Mouse (Mus musculus): Measurements from ENCODE around the gene Fbxo48.

Fbxo48 gene

DNA sequence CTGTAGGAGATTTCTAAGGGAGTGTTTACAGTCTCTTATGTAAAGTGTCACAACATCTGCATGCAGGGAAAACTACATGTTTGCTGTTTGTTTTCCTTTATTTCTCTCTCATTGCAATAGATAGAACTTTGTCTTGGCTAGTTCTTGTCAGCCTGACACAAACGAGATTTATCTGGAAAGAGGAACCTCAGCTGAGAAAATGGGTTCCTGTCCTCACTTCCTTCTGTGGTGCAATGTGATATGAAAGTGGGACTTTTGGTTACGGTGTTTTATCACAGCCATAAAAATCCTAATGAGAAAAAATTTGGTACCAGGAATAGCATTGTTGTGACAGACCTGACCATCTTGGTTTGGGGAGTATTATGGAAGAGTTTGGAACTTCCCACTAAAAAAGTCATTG lies 18.5 kb downstream of the Fbxo48 start:
- DNase-seq (ENCODE audit: low spot score in 2 of 2): no peak

DNA sequence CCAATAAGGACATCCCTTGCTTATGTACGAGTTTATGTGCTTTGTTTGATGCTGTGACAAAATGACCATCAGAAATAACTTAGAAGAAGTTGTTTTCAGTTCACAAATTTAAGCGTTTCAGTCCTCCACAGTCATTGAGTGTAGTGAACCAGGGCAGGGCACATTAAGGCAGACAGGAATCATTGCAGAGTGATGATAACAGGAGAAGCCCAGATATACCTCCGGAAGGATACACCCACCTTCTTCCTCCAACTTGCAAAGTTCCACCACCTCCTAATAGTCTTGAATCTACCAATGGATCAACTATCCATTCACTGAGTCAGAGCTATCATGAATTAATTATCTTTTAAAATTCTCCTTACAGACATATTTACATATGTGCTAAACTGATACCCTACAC lies 20.9 kb downstream of the Fbxo48 start:
- no peak for DNase-seq (ENCODE audit: low spot score in 2 of 2)

DNA sequence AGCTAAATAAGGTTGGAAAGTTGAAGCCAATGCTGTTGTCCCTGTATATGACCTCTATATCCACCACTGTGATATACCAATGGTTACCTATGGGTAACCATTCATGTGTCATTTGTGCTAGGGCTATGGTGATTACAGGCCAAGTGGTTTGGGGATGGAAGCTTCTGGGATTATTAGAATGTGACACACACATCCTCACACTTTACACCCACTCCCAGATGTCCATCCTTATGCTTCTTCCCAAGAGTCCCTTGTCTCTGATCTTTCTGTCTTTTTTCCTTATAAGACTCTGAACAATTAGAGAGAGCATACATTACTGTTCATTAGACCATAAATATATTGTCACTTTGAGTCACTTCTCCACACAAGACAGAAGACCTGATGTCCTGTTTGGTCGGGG lies 21.9 kb downstream of the Fbxo48 start:
- DNase-seq (ENCODE audit: low spot score in 2 of 2): no peak

DNA sequence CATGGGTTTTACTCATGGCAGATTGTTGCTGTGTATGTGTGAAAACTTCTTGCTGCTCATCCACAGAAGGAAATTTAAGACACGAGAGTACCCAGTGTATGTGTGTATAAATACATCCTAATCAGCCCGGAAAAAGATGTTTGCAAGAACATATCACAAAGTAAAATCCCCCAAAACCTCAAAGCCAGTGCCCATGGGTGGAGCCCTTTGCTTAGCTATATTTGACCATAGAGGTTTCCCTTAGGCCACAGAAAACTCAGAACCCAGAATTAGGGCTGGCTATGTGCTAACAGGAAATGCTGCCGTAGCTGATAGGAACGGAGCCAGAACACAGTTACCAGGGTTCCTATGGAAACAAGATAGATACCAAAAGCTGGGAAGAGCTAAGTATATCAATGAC lies 25.8 kb downstream of the Fbxo48 start:
- DNase-seq (ENCODE audit: low spot score in 2 of 2): no peak

DNA sequence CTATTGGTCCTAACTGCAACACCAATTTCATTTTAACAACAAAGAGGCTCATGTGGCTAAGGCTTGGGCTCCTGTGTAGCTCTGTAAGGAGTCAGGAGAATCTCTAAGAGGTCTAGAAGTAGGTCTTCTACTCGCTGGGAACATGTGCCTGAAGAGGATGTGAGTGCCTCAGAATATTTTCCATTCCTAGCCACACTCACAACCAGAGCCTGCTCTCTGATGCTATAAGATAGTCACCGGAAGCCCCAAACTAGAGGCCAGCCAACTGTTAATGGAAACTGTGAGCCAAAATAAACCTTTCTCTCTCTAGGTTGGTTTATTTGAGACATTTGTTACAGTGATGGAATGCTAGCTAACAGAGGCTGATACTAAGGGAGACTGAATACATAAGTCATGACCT lies 26.4 kb downstream of the Fbxo48 start:
- DNase-seq (ENCODE audit: low spot score in 2 of 2): no peak

DNA sequence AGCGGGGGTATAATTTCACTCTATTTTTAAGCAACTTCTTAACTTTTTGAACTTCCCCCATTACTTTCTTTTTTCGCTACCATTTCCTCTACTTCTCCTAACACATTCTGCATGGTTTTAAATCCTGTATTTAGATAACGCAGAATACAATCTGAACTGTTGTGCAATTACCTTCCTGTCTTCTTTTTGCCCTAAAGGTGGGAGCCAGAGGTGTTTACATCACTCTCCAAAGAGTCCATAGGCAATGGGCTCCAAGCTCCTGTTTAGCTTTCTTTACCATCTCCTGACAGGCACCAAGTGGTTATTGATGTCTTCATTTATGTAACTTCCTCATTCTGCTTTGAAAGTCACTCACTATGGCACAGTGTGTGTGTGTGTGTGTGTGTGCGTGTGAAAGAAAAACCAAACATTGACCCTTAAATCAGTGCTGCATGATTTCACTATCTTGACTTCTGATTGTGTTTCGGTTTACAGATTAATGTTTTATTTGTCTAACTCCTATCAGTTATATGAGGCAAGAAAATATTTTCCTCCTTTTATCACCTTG lies 27.1 kb downstream of the Fbxo48 start:
- DNase-seq (ENCODE audit: low spot score in 2 of 2): no peak

DNA sequence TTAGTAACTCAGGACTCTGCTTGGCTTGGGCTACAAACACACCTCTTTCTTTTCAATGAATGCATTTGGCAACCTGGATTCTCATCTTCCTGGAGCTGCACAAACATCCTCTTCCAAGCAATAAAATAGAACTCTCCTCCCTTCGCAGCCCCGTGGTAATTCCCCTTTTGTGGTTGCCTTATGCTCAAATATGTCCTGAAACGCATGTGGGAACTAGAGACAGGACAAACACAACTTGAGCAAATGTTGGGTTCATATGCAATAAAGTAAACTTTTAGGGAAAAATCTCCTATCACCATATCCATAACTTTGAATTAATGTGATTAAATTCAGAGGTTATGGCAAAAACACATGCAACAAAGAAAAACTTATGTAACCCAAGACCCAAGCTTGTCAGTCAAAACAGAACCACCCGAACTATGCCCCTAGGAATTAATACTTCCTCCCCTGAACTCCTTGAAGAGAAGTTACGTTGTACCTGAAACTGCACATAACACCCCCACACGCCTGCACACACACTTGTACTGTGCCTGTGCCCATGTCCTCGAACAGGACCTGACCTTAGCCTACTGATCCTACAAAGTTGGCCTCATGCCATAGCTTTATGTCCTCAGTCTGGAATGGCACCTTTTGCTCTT lies 35.5 kb downstream of the Fbxo48 start:
- DNase-seq (ENCODE audit: low spot score in 2 of 2): no peak

DNA sequence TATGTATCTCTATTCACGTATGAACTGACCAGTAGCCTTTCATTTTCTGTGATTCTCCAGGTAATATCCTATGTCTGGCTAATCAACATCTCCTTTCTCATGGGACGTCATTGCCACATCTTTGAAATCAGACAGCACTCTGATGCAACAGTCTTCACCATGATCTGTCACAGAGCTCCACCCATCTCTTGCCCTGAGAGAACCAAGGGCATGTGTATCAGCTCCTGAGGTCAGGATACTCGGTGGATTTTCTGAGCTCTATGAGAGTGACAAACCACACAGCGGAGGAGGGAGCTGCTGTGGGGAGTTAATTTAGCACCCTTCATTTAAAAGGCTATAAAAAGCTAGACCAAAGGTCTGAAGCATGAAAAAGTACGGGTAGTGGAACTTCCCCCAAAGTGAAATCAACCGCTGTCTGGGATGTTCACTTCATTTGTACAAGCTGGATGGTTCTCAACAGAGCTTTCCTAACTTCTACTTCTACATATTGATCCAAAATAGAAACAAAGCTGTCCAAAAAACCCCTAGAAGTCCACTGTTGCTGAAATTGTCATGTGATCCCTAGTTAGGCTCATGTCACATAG lies 36.7 kb downstream of the Fbxo48 start:
- DNase-seq (ENCODE audit: low spot score in 2 of 2): no peak

DNA sequence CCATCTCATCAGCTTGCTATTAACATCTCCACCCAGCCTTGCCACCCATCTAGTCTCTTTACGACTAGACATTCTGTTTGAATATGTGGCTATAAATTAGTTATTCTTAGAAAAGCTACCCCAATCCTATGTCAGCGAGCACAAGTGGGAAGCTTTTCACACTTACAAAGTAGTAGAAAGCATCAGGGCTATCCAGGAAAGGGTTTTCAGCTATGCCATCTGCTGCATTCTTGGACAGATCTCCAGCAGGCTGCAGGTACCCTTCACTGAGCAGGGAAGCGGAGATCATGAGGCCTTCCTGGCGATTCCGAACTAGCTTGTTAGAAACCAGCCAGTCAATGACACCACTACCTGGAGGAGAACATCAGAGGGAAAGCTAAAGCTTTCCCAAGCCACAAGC lies 38.7 kb downstream of the Fbxo48 start:
- DNase-seq (ENCODE audit: low spot score in 2 of 2): no peak

DNA sequence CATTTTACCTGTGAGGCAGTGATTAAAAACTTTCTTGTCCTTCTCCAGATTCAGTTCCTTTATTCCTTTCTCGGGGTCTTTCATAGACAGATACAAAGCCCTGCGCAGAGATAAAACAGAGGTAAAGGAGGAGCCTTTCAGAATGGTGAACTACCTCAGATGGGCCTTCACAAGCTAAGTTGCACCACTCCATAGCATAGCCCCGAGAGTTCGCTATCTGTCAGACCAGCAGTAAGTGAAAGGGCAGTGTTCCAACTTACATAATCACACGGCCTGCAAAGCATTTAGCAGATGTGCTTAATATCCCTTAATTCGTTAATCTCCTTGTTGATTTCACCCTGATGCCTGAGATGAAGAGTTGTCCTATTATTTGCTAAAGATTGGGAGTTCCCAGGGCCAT lies 41.7 kb downstream of the Fbxo48 start:
- DNase-seq (ENCODE audit: low spot score in 2 of 2): no peak

DNA sequence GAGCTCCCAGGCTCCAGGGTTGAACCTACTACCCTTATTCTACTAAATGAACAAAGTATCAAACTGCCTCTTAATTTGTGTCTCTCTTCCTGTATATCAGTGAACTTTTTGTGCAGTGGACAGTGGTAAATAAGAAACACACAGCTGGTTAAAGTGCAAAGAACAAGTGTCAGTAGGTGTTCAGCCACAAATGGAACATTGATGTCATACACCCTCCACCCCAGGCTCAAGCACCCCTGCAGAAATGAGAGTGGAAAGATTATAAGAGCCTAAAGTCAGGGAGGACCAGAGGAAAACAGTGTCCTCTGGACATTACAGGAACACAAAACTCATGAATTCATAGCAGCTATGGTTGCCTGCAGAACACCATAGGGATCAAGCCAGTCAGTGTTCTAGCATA lies 45.6 kb downstream of the Fbxo48 start:
- DNase-seq (ENCODE audit: low spot score in 2 of 2): no peak

DNA sequence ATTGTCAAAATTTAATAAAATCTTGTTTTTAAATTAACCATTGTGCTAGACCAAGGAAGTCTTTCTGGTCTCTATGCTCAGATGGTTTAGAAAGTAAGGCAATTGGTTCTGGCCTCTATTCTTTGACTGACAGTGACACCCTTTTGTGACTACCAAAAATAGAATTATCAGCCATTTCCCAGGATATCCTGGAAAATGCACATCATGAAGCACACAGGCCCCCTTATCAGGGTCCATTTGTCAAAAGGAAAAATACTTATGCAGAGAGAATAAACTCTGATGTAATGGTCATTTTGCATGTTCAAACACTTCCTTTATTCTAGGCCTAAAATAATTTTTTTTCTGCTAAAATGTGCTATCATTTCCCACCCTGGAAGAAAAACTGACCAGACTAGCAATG lies 46.3 kb downstream of the Fbxo48 start:
- DNase-seq (ENCODE audit: low spot score in 2 of 2): no peak

DNA sequence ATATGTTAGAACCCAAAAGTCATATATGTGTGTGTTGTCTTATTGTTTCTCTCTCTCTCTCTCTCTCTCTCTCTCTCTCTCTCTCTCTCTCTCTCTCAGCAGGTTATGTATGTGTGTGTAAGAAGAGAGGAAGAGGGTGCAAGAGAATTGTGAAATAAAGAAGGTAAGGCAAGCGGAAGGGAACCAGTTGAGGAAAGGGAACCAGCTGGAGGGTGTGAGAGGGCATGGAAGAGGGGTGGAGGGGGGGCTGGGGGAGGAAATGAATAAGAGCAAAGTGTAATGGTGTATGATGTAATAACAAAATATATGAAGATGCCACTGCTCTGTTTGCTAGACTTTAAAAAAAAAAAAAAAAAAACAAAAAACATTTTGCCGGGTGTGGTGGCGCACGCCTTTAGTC lies 48.2 kb downstream of the Fbxo48 start:
- DNase-seq (ENCODE audit: low spot score in 2 of 2): no peak

DNA sequence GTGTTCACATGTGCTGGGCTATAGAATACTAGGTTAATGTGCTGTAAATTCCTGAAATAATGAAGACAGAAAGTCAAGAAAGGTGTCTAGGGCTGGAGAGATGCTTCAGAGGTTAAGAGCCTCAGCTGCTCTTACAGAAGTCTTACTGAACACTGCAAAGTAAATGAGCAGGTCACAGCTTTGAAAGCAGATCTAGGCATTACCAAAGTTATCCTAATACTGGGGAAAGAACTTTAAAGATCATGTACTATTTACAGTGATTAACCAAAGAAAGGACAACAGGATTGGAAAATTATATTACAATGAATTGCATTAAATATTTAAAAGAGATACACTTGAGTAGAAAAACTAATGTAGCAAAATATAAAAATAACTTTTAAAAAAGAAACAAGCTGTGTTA lies 48.8 kb downstream of the Fbxo48 start:
- no peak for DNase-seq (ENCODE audit: low spot score in 2 of 2)

DNA sequence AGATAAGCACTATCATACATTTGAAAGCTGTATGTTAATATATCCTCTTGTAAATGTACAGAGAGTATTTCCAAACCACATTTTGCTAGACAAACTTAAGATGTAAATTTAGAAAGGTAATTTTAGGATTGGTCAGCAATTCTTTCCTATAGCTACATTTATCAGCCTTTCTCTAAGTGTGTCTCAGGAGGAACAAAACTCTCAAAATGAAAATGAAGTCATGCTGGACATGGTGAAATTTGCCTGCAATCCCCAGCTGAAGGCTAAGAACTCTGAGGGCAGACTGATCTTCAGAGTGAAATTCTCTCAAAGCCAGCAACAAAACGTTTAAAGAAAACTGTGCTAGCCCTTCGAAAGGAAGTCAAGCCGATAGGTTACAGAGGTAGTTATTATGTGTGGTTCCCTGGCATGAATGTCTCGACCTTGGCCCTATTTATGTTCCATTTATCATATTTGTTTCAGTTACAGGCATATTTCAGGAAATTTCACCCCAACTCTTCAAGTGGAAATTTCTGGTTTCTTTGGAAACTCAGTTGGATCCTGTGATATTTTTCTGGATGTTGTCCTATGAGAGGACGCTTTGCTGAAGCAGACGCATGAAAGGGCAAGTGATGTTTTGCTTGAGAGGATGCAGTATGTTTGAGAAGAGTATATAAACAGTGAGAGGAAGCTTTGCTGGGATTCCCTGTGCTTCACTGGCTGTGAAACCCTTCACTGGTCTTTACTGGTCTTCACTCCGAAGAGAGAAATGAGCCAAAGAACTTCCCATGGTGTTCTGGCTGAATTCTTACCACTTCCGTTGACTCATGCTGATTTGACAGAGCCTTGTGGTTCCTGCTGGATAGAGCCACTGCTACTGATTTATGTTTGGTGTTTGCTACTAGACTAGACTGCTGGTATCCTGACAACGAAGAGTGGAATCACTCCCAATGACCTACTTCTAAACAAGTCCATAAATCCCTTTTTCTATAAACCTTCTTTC lies 49.5 kb downstream of the Fbxo48 start:
- no peak for DNase-seq (ENCODE audit: low spot score in 2 of 2)

DNA sequence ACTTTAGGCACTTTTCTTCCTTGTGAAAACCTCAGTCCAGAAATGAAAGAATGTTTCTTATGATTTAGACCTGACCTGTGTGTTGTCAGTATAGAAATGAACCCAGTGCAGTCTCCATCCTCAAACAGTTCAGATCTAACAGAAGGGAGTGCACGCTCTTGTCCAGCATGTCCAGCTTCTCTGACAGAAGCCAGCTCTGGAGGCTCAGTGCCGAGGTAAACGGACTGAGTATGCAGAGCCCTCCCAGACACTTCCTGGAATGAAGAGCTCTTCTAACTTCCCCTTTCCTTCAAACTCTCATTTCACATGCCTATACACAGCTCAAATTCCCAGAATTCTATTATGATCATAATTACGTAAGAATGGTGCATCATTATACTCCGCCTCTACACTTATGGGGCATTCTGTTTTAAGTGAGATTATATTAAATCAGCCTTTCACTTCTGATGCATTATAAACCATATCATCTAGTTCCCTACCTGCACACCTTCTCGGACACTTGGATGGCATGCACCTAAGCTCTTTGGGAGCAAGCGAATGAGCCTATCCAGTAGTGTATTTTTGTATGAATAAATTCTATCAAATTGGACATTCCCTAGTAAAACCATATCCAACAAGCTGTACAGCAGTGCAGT lies 51.7 kb downstream of the Fbxo48 start:
- DNase-seq (ENCODE audit: low spot score in 2 of 2): no peak

DNA sequence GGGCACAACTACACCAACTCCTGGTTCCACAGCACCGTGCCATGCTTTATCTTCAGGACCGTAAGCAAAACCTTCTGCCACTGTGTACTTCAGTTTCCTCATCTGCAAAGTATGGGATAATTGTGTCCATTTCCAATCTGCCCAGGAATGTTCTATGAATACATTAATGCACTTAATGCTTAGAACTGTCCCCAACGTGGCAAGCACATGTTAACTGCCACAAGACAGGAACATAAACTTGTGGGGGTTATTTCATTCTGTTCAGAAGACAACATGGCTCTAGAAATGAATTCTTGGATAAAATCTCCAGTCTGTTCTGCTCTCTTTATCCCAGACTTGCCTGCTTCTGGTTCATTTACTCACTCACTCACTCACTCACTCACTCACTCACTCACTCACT lies 52.6 kb downstream of the Fbxo48 start:
- no peak for DNase-seq (ENCODE audit: low spot score in 2 of 2)

Data from right cerebral cortex, postnatal 10 days (tissue).